Mouse (Mus musculus) liver, embryonic 14.5 days (tissue): ENCODE results near the gene Inpp5f.

ENCODE experiments used
- CTCF ChIP-seq: IDR thresholded peaks from 2 replicates; pipeline ENCODE4 v1.5.1; 2016; ENCODE audit warnings: antibody characterized with exemption, low read depth, control low read depth
- EP300 ChIP-seq: IDR thresholded peaks from 2 replicates; pipeline ENCODE4 v1.6.1; 2016; ENCODE audit warnings: antibody characterized with exemption, low read depth

GRCm38 (mm10) chr7:128656970-128657369 is 45.8 kb downstream of the Inpp5f start:
- no peak for TF ChIP-seq CTCF
- TF ChIP-seq EP300 = no peak
